ENCODE assay signal across 13 mouse cellular contexts in genomic region chr6:137030611-137031097, GRCm38 (mm10).
"Had no signal": no experiment of that assay in that cellular context is flagged by ENCODE, and none has a peak within 500 bp of the region (broad histone marks: within the 10 kb centered on the region; RNA-seq: fewer than 3 reads in every experiment).

No protein-coding gene starts in this region.

- H3K4me3 ChIP-seq: limb, embryonic 12.5 days; liver, embryonic 12.5 days; lung, embryonic 15.5 days had no signal

- DNase-seq: kidney, adult 8-10 months; kidney, postnatal 36 days; layer of hippocampus, adult 9-11 months; layer of hippocampus, postnatal 36 days; retina, postnatal 1 day; right cerebral cortex, postnatal 4 days; spleen, adult 18-20 months; thymus, adult 18-20 months; thymus, postnatal 14 days had no signal

- H3K27me3 ChIP-seq: limb, embryonic 12.5 days; liver, embryonic 12.5 days; lung, embryonic 15.5 days had no signal

- H3K4me1 ChIP-seq: limb, embryonic 12.5 days; liver, embryonic 12.5 days; lung, embryonic 15.5 days had no signal

- H3K27ac ChIP-seq: hindbrain, postnatal 0 days; limb, embryonic 12.5 days; liver, embryonic 12.5 days; lung, embryonic 15.5 days had no signal

- ATAC-seq: liver, embryonic 12.5 days had no signal

- H3K4me2 ChIP-seq: limb, embryonic 12.5 days; liver, embryonic 12.5 days; lung, embryonic 15.5 days had no signal

- H3K9ac ChIP-seq: limb, embryonic 12.5 days; liver, embryonic 12.5 days; lung, embryonic 15.5 days had no signal

- H3K9me3 ChIP-seq: limb, embryonic 12.5 days; liver, embryonic 12.5 days; lung, embryonic 15.5 days had no signal

- H3K36me3 ChIP-seq: limb, embryonic 12.5 days; liver, embryonic 12.5 days; lung, embryonic 15.5 days had no signal
